Mouse (Mus musculus): ENCODE measurements at regions not wholly inside any gene's neighbourhood (a gene's known extent, or its start where the extent isn't known, plus 50 kb on each side); places are given as distances from the start of the nearest gene placed in this dataset.

DNA sequence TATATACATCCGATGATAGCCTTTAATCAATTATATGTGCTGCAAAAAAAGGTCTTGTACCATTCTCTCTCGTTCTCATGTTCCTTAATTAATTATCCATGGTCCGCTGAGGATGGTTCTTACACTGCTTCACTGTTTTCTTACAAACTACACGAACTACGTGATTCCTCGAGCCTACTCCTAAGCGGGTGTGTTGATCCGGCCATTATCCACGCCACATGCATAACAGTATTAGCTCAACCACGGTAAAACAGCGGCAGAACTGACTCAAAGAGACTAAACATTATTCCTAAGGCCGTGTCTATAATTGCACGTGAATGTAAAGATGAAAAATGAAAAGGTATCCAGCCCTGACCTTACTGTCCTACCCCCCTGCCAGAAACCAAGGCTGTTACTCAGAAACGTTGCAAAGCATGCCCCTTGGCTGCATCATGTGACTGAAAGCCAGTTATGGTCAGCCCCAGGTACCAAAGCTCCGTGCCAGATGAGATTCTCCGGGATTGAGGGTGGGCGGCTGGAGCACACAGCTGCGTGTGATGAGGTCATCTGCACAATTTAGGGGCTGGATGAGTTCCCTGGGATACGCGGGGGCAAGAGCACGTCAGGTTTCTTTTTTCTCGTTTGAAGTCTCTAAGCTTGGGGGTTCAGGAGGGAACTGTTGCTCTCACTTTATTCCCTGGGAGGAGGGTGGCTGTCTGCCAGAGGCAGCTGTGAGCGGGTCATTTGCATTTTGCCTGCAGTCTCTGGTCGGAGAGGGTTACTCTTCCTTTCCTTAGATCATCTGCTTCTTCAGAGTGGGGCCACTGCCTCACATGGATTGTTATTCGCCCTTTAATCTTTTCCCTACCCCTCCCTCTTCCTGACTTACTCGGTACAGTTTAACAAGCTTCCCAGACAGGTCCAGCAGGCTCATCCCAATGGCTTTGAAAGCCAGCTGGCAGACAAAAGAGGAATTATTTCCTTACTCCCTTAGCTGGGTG is 384.9 kb downstream of the Mllt3 start:
- TF ChIP-seq GATA1 (IDR thresholded peaks at IDR 0.05; ENCODE audit: borderline replicate concordance, low read length) = no peak
- TF ChIP-seq FLI1 (IDR thresholded peaks at IDR 0.05; ENCODE audit: low read length) = no peak
